Mouse (Mus musculus): Measurements from ENCODE around the gene Acr. TPM values are rescaled to one million over a fixed set of nuclear protein-coding genes. Genes with fewer than 3 reads are reported as not detected.

Gene Acr
- polyA plus RNA-seq, 1 experiment from 2014 or later, result 0.35 TPM

Other genes starting within 250 kb of the Acr start
- gene Adm2, start 245.6 kb upstream of the Acr start, polyA plus RNA-seq (2015; fragmentation: Nextera tagmentation; extraction: Ambion mirVana), result not detected in 2 replicates
- not detected in 2 replicates for gene Miox, start 233.9 kb upstream of the Acr start, polyA plus RNA-seq (2015; fragmentation: Nextera tagmentation; extraction: Ambion mirVana)
- gene Lmf2, start 212.7 kb upstream of the Acr start, polyA plus RNA-seq (2015; fragmentation: Nextera tagmentation; extraction: Ambion mirVana), result 53.3 and 62.2 TPM in 2 replicates
- gene Ncaph2, start 212.6 kb upstream of the Acr start, polyA plus RNA-seq (2015; fragmentation: Nextera tagmentation; extraction: Ambion mirVana), result 164 and 188 TPM in 2 replicates
- 4.6 and 4.7 TPM in 2 replicates for gene Sco2, start 194.5 kb upstream of the Acr start, polyA plus RNA-seq (2015; fragmentation: Nextera tagmentation; extraction: Ambion mirVana)
- 1.4 and 1.6 TPM in 2 replicates for gene Tymp, start 191.3 kb upstream of the Acr start, polyA plus RNA-seq (2015; fragmentation: Nextera tagmentation; extraction: Ambion mirVana)
- gene Odf3b, start 189.0 kb upstream of the Acr start, polyA plus RNA-seq (2015; fragmentation: Nextera tagmentation; extraction: Ambion mirVana), result 0.54 and 0.93 TPM in 2 replicates
- not detected in 2 replicates for gene Klhdc7b, start 183.4 kb upstream of the Acr start, polyA plus RNA-seq (2015; fragmentation: Nextera tagmentation; extraction: Ambion mirVana)
- gene Syce3, start 157.8 kb upstream of the Acr start, polyA plus RNA-seq (2015; fragmentation: Nextera tagmentation; extraction: Ambion mirVana), result not detected in 2 replicates
- gene Cpt1b, start 142.5 kb upstream of the Acr start, polyA plus RNA-seq (2015; fragmentation: Nextera tagmentation; extraction: Ambion mirVana), result 0.55 and 0.66 TPM in 2 replicates
- gene C730034F03Rik, start 138.7 kb upstream of the Acr start, polyA plus RNA-seq (2015; fragmentation: Nextera tagmentation; extraction: Ambion mirVana), result 5.5 and 6.0 TPM in 2 replicates
- not detected in 2 replicates for gene Gm44502, start 138.6 kb upstream of the Acr start, polyA plus RNA-seq (2015; fragmentation: Nextera tagmentation; extraction: Ambion mirVana)
- gene Chkb, start 138.4 kb upstream of the Acr start, polyA plus RNA-seq (2015; fragmentation: Nextera tagmentation; extraction: Ambion mirVana), result 59.3 and 71.1 TPM in 2 replicates
- gene Mapk8ip2, start 114.4 kb upstream of the Acr start, polyA plus RNA-seq (2015; fragmentation: Nextera tagmentation; extraction: Ambion mirVana), result 2.8 and 5.4 TPM in 2 replicates
- gene Arsa, start 90.9 kb upstream of the Acr start, polyA plus RNA-seq (2015; fragmentation: Nextera tagmentation; extraction: Ambion mirVana), result 20.8 and 22.9 TPM in 2 replicates
- gene Shank3, start 68.7 kb upstream of the Acr start, polyA plus RNA-seq (2015; fragmentation: Nextera tagmentation; extraction: Ambion mirVana), result 2.2 and 2.9 TPM in 2 replicates
- gene Rabl2, start 23.6 kb downstream of the Acr start, polyA plus RNA-seq (2015; fragmentation: Nextera tagmentation; extraction: Ambion mirVana), result 51.5 and 54.8 TPM in 2 replicates